Mouse (Mus musculus): ENCODE data around the gene Olfr111. TPM values are rescaled to one million over a fixed set of nuclear protein-coding genes. Genes with fewer than 3 reads are reported as not detected.
"Not testable (repeated sequence)": the region's sequence is repeated elsewhere in the genome, so short reads cannot be mapped to it uniquely, and the experiment has no call there.

The Olfr111 gene
- not detected for total RNA-seq (2021)

DNA sequence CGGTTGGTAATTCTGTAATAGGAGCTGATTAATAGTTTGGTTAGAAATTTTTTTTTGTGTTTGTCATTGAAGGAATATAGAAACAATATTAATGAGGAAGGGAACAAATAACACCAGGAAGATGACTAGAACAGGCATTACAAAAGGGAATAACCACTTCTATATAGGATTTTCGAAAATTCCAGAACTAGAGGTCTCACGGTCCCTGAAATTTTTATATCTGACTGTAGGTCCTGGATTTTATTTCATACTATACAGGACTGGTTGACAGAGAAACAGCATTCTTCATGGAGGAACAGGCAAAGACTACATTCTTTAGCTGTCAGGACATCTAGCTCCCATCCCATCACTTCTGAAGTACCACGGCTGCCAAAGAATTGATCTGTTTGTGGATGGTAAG, at the start of gene Olfr111:
TSS of gene Olfr111 (plus strand) at position 301 of the 400 bp plus-strand sequence.
- intact Hi-C loops (cut with DNase I): no loop called here
- no peak for DNase-seq (ENCODE audit: low spot score in 2 of 2)

- DNase-seq (ENCODE audit: low spot score in 2 of 2): no peak
- intact Hi-C loops (cut with DNase I): no loop called here
Measured at GRCm38 (mm10) chr17:37458616-37459015, 49.2 kb upstream of the Olfr111 start, which contains the start of gene Olfr109. TSS of gene Olfr109 (plus strand) at chr17:37458916.

- intact Hi-C loops (cut with DNase I): no loop called here
- no peak for DNase-seq (ENCODE audit: low spot score in 2 of 2)
Measured at GRCm38 (mm10) chr17:37483452-37483851, 24.4 kb upstream of the Olfr111 start, which contains the start of gene H2-M2. TSS of gene H2-M2 (minus strand) at chr17:37483552.

- DNase-seq (ENCODE audit: low spot score in 2 of 2): peak in 1 of 2 experiments; percentile 25
- intact Hi-C loops (cut with DNase I): no loop called here
Measured at GRCm38 (mm10) chr17:37491930-37492518, 15.8 kb upstream of the Olfr111 start, which contains the start of gene Olfr110. TSS of gene Olfr110 (plus strand) at chr17:37492468.

DNA sequence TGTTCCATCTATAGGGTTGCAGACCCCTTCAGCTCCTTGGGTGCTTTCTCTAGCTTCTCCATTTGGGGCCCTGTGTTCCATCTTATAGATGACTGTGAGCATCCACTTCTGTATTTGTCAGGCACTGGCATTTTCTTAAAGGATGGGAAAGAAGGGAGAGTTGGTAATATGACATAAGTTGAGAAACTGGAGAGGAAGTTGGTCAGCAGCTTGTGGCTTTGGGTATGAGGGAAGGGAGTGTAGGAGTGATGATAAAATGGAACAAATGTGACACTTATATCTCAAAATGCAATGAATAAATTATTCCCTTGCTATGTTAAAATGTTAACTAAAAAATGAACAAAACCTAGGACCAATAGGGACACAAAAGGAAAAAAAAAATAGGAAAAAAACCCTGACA, 16.8 kb downstream of the Olfr111 start:
- intact Hi-C loops (cut with DNase I); DNase-seq (ENCODE audit: low spot score in 2 of 2): not testable (repeated sequence)

DNA sequence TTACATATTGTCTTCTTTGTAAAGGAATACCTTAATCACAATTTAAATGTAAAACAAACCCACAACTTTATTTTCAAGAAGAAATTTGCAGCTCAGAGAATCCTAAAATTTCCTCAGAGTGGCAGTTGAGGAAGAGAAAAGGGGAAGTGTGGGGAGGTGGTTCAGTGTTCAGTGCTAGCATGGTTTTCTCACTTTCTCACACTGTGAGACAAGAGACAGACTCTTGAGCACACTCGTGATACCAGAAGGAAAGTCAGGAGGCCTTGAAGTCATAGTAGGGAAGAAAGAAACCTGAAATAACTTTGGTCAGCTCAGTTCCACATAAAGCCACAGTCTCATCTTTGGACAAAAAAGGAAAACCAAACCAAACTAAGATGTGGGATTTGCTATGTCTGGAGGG, 17.6 kb downstream of the Olfr111 start:
- peak in 1 of 2 experiments; percentile 20 for DNase-seq (ENCODE audit: low spot score in 2 of 2)
- intact Hi-C loops (cut with DNase I): not testable (repeated sequence)

- no peak for DNase-seq (ENCODE audit: low spot score in 2 of 2)
- intact Hi-C loops (cut with DNase I): no loop called here
Measured at GRCm38 (mm10) chr17:37535173-37535572, 27.3 kb downstream of the Olfr111 start.

DNA sequence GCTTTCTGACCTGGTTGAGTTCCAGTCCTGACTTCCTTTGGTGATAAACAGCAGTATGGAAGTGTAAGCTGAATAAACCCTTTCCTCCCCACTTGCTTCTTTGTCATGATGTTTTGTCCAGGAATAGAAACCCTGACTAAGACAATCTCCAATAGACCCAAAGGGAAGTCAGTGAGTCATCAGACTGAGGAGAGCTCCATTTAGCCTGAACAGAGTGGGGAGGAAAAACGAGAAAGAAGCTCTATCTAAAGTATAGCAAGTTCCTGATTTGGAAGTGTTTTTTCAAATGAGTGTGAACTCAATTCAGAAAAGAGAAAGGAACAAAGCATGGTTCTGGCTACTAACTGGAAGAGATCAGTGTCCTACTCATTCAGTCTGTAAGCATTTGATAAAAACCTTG, 30.6 kb downstream of the Olfr111 start:
- peak in 1 of 2 experiments; percentile 61 for DNase-seq (ENCODE audit: low spot score in 2 of 2)
- intact Hi-C loops (cut with DNase I): not testable (repeated sequence)

GRCm38 (mm10) chr17:37541454-37542119, 33.8 kb downstream of the Olfr111 start:
- intact Hi-C loops (cut with DNase I): no loop called here
- no peak for DNase-seq (ENCODE audit: low spot score in 2 of 2)

DNA sequence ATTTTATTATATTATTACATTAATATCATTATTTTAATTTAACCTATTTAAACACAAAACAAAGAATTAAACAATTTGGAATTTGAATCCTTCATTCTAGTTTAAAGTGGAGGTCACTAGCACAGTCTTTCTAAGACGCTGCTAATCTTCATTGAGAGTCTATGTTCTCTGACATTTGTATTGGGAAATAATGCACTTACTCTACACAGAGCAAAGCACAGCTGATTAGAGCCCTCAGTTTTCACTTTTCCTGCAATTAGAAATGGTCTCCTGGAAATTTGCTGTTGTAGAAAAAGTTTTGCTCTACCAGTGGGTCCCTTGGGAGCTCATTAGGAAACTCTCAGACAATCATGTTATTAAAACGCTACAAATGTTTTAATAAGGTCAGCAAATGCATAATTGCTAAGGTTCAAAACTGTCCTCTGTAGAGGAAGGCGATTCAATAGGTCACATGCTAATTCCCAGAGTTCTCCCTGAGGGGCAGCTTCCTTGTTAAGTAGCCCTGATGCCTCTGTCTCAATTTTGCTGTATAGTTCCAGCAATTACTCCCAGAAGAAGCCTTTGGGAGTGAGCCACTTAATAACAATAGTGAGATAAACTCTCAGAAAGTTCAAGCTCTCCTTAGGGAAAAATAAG, 36.1 kb downstream of the Olfr111 start:
- intact Hi-C loops (cut with DNase I): no loop called here
- DNase-seq (ENCODE audit: low spot score in 2 of 2): no peak

- intact Hi-C loops (cut with DNase I): no loop called here
Measured at GRCm38 (mm10) chr17:37558913-37559615, 51.2 kb downstream of the Olfr111 start.

DNA sequence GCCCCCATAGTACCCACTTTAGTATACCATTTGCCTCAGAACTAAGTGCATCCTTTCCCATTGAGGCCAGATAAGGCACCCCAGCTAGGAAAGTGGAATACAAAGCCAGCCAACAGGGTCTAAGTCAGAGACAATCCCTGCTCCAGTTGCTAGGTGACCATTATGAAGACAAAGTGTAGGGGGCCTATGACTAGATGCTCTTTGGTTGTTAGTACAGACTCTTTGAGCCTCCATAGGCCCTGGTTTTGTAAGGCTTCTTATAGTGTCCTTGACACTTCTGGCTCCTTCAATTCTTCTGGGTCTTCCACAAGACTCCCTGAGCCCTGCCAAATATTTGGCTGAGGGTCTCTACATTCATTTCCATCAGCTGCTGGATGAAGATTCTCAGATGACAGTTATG, 61.5 kb downstream of the Olfr111 start, which contains the start of gene Olfr112:
TSS of gene Olfr112 (minus strand) at position 101 of the 400 bp plus-strand sequence.
- intact Hi-C loops (cut with DNase I): no loop called here
- no peak for DNase-seq (ENCODE audit: low spot score in 2 of 2)

More at GRCm38 (mm10) chr17:37558913-37559615, 51.2 kb downstream of the Olfr111 start:
- DNase-seq (ENCODE audit: low spot score in 2 of 2): no peak

- intact Hi-C loops (cut with DNase I): no loop called here
- no peak for DNase-seq (ENCODE audit: low spot score in 2 of 2)
Measured at GRCm38 (mm10) chr17:37577563-37577962, 69.7 kb downstream of the Olfr111 start, which contains the start of gene Olfr113. TSS of gene Olfr113 (minus strand) at chr17:37577663.

Other genes with a start within 250 kb of the Olfr111 start
- gene Olfr98, start 244.3 kb upstream of the Olfr111 start, total RNA-seq (2021): not detected
- 1 to 10 TPM; 2.4 to 2.5 TPM for gene H2-M3, start 237.8 kb upstream of the Olfr111 start, total RNA-seq (2021)
- not detected for gene Olfr99, start 224.6 kb upstream of the Olfr111 start, total RNA-seq (2021)
- not detected for gene Olfr101, start 203.7 kb upstream of the Olfr111 start, total RNA-seq (2021)
- not detected for gene Olfr102, start 191.0 kb upstream of the Olfr111 start, total RNA-seq (2021)
- gene Olfr103, start 168.3 kb upstream of the Olfr111 start, total RNA-seq (2021): not detected
- gene Olfr104-ps, start 148.4 kb upstream of the Olfr111 start, total RNA-seq (2021): not detected
- not detected for gene Olfr105-ps, start 129.0 kb upstream of the Olfr111 start, total RNA-seq (2021)
- not detected for gene Olfr106-ps, start 117.6 kb upstream of the Olfr111 start, total RNA-seq (2021)
- gene Olfr107, start 108.8 kb upstream of the Olfr111 start, total RNA-seq (2021): not detected
- gene Olfr108, start 62.5 kb upstream of the Olfr111 start, total RNA-seq (2021): not detected
- gene Olfr109, start 49.1 kb upstream of the Olfr111 start, total RNA-seq (2021): not detected
- not detected for gene H2-M2, start 24.5 kb upstream of the Olfr111 start, total RNA-seq (2021)
- gene Olfr110, start 15.6 kb upstream of the Olfr111 start, total RNA-seq (2021): not detected
- not detected for gene Olfr112, start 61.4 kb downstream of the Olfr111 start, total RNA-seq (2021)
- not detected for gene Olfr113, start 69.6 kb downstream of the Olfr111 start, total RNA-seq (2021)
- not detected for gene Olfr114, start 84.7 kb downstream of the Olfr111 start, total RNA-seq (2021)
- gene Olfr115, start 119.1 kb downstream of the Olfr111 start, total RNA-seq (2021): not detected
- gene Olfr116, start 119.2 kb downstream of the Olfr111 start, total RNA-seq (2021): not detected
- not detected for gene Olfr117, start 155.8 kb downstream of the Olfr111 start, total RNA-seq (2021)
- not detected for gene Olfr118, start 159.0 kb downstream of the Olfr111 start, total RNA-seq (2021)
- gene Olfr119, start 188.5 kb downstream of the Olfr111 start, total RNA-seq (2021): not detected
- gene Olfr120, start 213.8 kb downstream of the Olfr111 start, total RNA-seq (2021): not detected
- gene Olfr121, start 240.8 kb downstream of the Olfr111 start, total RNA-seq (2021): not detected

Data from left cerebral cortex, postnatal 25 days (tissue).